Mouse (Mus musculus): ENCODE results near the gene Rabggta. TPM values are rescaled to one million over a fixed set of nuclear protein-coding genes. Genes with fewer than 3 reads are reported as not detected.

Gene Rabggta
- polyA plus RNA-seq, 1 experiment from 2014 or later = 33.8 TPM

DNA sequence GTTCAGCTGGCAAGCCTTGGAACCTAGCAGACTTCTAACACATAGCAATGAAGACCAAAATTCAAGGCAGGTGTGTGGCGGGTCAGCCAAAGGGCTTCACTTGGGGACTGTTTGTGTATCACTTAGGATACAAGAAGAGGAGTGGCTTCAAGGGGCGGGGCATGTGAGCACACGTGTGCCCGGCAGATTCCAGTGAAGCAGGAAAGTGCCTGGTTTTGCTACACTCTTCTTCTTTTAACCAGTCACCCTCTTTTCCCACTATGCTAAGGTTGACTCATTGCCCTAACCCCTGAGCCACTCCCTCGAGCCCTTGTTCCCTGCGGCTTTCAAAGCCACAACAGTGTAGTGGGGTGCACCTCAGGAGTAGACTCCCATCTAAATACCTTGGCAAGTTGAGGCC, 7.2 kb downstream of the Rabggta start:
- no peak overlapping the region for H3K4me2 ChIP-seq (replicated peaks)
- no peak for ATAC-seq (ENCODE audit: insufficient number of reproducible peaks, low FRiP score, low TSS enrichment, low read depth)
- H3K27ac ChIP-seq (replicated peaks) = peak overlapping the region; percentile 58
- H3K9me3 ChIP-seq (replicated peaks) = no peaks in the 10 kb centered on the region
- peaks cover 33% of the 10 kb centered on the region for H3K36me3 ChIP-seq
- WGBS = 23% methylated on average over 6 of the region's 6 CpGs
- H3K27me3 ChIP-seq = peaks cover 10% of the 10 kb centered on the region; the same call in 1 of the 2 replicates
- H3K9ac ChIP-seq = no peak overlapping the region
- peaks cover 19% of the 10 kb centered on the region for H3K4me1 ChIP-seq
- H3K4me3 ChIP-seq (replicated peaks) = no peak overlapping the region

DNA sequence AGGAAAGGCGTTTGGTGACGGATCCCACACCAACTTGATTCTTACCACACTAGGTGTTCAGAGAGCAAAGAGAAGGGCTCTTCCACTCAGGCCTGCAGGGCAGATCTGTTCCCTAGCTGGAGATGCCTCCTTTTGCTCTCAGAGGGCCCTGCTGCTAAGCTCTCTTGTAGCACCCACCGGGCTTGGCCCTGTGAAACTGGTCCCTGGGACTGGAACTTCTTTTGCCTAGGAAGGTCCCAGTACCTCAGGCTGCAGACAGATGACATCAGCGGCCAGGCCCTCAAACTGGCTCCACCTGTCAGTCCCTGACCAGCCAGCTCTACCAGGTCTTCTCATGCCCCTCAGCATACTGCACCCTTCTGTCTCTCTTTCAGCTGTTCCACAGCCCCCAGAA, 8.3 kb downstream of the Rabggta start, which contains the start of gene Tgm1:
TSS of gene Tgm1 (minus strand) at position 198 of the 394 bp plus-strand sequence.
- peak within 1 kb of the TSS; percentile 74 for H3K27ac ChIP-seq (replicated peaks)

DNA sequence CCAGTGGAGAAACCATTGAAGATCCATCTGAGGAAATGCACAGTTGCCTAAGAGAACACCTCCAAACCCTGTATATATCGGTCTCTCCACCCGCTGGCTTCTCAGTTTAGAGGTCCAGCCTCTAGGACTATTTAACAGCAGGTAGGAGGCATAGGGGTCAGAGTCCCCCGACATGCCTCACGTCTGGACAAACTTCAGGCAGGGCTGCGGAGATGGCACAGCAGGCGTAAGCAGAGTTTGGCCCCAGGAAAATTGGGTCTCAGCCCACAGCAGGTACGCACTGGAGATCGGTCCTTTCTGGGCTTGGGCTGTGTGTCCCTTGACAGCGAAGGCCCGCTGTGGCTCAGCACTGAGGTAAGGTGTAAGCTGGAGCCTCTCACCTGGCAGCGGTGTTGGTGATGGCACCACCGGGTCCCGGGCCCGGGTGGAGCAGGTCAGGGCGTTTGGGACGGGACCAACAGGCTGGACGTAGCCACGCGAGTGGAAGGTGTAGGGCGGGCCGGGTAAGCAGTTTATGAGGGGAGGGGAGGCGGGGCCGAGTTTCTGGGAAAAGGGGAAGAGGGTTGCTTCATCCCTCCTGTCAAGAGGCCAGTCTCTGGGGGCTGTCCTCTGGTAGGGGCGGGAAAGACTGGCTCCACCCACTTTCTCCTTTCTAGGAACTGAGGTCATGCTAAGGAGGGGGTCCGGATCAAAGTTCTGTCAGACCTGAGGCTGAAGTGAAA, 8.9 kb downstream of the Rabggta start:
- Histone ChIP-seq H3K27ac (replicated peaks) (peak overlapping the region; percentile 74), H3K27me3 (peaks cover 10% of the 10 kb centered on the region; the same call in 1 of the 2 replicates), H3K4me1 (peaks cover 19% of the 10 kb centered on the region), H3K9ac (no peak overlapping the region; the same call in 1 of the 2 replicates), H3K9me3 (replicated peaks) (no peaks in the 10 kb centered on the region), H3K4me2 (replicated peaks) (peak overlapping the region; percentile 41), H3K36me3 (peaks cover 16% of the 10 kb centered on the region), H3K4me3 (replicated peaks) (peak overlapping the region; percentile 23)
- no peak for ATAC-seq (ENCODE audit: insufficient number of reproducible peaks, low FRiP score, low TSS enrichment, low read depth)
- 14% methylated on average over 25 of the region's 25 CpGs for WGBS

More for the DNA sequence above, 8.3 kb downstream of the Rabggta start, which contains the start of gene Tgm1:
- H3K4me1 ChIP-seq = peaks cover 19% of the 10 kb centered on the region
- no peaks in the 10 kb centered on the region for H3K9me3 ChIP-seq (replicated peaks)
- no peak for ATAC-seq (ENCODE audit: insufficient number of reproducible peaks, low FRiP score, low TSS enrichment, low read depth)
- 24% methylated on average over 4 of the region's 4 CpGs for WGBS
- peaks cover 22% of the 10 kb centered on the region for H3K36me3 ChIP-seq
- H3K27me3 ChIP-seq = peaks cover 10% of the 10 kb centered on the region; the same call in 1 of the 2 replicates
- H3K4me3 ChIP-seq (replicated peaks) = peak within 1 kb of the TSS; percentile 23
- peak within 1 kb of the TSS; percentile 41 for H3K4me2 ChIP-seq (replicated peaks)
- no peak within 1 kb of the TSS; the same call in 1 of the 2 replicates for H3K9ac ChIP-seq

DNA sequence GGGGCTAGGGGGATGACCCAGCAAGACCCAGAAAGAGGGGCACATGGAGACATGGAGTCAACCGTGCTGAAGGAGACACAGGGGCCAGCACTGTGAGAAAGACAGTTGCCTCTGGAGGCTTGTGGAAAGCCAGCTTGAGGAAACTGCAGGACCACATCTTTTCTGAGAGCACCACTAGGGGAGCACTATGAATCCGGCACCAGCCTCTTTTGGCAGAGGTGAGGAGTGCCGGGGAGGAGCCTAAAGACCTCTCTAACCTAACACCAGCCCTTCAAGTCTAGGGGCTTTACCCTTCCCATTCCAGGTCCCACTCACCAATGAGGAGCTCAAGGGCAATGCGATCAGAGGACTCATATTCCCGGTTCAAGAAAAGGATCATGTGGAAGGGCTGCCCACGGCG, 10.3 kb downstream of the Rabggta start:
- no peak overlapping the region for H3K27ac ChIP-seq (replicated peaks)
- H3K9ac ChIP-seq = no peak overlapping the region
- 74% methylated on average over 7 of the region's 7 CpGs for WGBS
- H3K27me3 ChIP-seq = peaks cover 10% of the 10 kb centered on the region; the same call in 1 of the 2 replicates
- no peaks in the 10 kb centered on the region for H3K9me3 ChIP-seq (replicated peaks)
- H3K4me3 ChIP-seq (replicated peaks) = 0 out of 2 replicates have a peak overlapping the region, but pooled peaks have one; percentile 7
- peaks cover 6% of the 10 kb centered on the region for H3K36me3 ChIP-seq
- H3K4me1 ChIP-seq = peaks cover 19% of the 10 kb centered on the region
- no peak overlapping the region for H3K4me2 ChIP-seq (replicated peaks)
- no peak for ATAC-seq (ENCODE audit: insufficient number of reproducible peaks, low FRiP score, low TSS enrichment, low read depth)

DNA sequence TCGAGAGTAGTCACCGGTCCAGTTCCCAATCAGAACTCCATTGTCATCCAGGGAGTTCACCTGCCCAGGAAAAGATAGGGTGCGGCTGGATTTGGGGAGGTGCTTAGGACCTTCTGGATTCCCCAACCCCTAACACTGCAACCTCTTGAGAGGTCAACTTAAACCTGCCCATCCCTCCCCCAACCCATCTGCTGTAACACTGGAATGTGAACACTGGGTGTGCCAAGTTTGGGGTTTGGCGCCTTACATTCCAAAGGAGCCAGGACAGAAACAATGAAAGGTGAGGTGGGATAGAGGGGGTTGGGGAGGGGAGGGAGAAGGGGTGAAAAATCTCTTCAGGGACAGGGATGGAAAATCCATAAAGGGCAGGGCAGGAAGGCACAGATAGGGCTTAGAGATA, 12.6 kb downstream of the Rabggta start:
- H3K4me2 ChIP-seq (replicated peaks) = no peak overlapping the region
- H3K27me3 ChIP-seq = peaks cover 10% of the 10 kb centered on the region; the same call in 1 of the 2 replicates
- H3K36me3 ChIP-seq = no peaks in the 10 kb centered on the region
- no peak overlapping the region for H3K4me3 ChIP-seq (replicated peaks)
- peaks cover 13% of the 10 kb centered on the region for H3K4me1 ChIP-seq
- WGBS = 80% methylated on average over 4 of the region's 4 CpGs
- no peak for ATAC-seq (ENCODE audit: insufficient number of reproducible peaks, low FRiP score, low TSS enrichment, low read depth)
- no peak overlapping the region for H3K27ac ChIP-seq (replicated peaks)
- no peaks in the 10 kb centered on the region for H3K9me3 ChIP-seq (replicated peaks)
- H3K9ac ChIP-seq = no peak overlapping the region

DNA sequence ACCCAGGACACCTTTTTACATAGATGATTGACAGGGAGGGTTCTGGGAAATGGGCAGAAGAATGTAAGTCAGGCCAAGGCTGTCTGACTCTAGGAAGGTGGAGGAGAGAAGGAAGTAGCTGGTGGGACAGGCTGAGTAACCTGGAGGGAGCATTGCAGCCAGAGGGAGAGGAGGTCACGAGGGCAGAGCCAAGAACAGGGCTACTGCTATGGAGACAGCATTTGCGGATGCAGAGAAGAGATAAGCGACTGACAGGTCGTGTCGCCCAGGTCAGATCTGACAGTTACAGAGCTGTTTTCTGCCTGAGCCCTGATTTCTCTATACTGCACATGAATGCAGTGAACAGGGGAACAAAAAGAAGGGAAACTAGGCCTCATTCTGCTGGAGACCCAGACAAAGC, 14.7 kb downstream of the Rabggta start:
- no peak overlapping the region for H3K9ac ChIP-seq
- no peaks in the 10 kb centered on the region for H3K4me1 ChIP-seq
- no peak overlapping the region for H3K27ac ChIP-seq (replicated peaks)
- no peaks in the 10 kb centered on the region for H3K36me3 ChIP-seq
- no peaks in the 10 kb centered on the region for H3K9me3 ChIP-seq (replicated peaks)
- peaks cover 2% of the 10 kb centered on the region; the same call in 1 of the 2 replicates for H3K27me3 ChIP-seq
- H3K4me2 ChIP-seq (replicated peaks) = no peak overlapping the region
- no peak overlapping the region for H3K4me3 ChIP-seq (replicated peaks)
- no peak for ATAC-seq (ENCODE audit: insufficient number of reproducible peaks, low FRiP score, low TSS enrichment, low read depth)
- WGBS = 78% methylated on average over 5 of the region's 5 CpGs

DNA sequence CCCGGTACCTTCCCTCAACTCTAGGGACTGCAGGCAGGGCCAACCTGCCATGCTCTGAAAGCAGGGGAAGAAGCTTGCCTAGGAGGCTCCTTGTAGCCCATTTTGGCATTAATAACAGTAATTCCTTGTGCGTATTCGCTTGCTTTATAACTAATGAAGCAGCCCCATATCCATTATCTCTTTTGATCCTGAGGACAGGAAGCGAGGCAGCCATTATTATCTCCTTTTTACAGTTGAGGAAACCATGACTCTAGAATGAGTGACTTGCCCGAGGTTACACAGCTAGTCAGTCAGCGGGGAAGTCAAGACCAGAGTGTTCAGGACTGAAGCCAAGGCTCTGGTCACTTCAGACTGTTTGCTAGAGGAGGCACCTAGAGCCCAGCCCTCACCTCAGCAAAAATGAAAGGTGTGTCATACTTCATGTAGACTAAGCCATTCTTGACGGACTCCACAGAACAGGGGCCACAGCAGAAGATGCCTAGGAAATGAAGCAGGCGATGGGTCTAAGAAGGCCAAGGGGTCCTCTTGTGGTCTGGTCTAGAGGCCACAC, 15.9 kb downstream of the Rabggta start:
- Histone ChIP-seq H3K4me1 (no peaks in the 10 kb centered on the region), H3K27ac (replicated peaks) (no peak overlapping the region), H3K4me2 (replicated peaks) (no peak overlapping the region), H3K9me3 (replicated peaks) (no peaks in the 10 kb centered on the region), H3K9ac (no peak overlapping the region), H3K4me3 (replicated peaks) (no peak overlapping the region), H3K27me3 (no peaks in the 10 kb centered on the region), H3K36me3 (no peaks in the 10 kb centered on the region)
- WGBS = 87% methylated on average over 8 of the region's 8 CpGs
- no peak for ATAC-seq (ENCODE audit: insufficient number of reproducible peaks, low FRiP score, low TSS enrichment, low read depth)

DNA sequence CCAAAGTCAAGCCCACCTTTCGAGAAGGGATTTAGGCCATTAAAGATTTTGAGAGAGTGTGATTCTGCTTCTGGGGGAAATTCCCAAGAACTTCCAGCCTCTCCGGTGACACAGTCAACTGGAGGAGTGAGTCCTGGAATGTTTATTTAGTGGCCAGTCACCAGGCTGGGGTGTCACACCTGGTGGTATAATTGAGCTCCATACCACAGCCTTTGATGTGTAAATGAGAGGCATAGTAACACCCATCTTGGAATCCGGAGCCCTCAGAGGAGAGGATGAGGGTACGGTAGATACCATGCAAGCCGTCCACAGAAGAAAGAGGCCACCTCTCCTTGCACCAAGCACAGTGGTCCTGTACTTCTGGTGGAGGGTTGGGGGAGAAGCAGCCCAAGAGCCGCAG, 19.3 kb downstream of the Rabggta start:
- ATAC-seq (ENCODE audit: insufficient number of reproducible peaks, low FRiP score, low TSS enrichment, low read depth) = no peak
- WGBS = 55% methylated on average over 6 of the region's 6 CpGs

DNA sequence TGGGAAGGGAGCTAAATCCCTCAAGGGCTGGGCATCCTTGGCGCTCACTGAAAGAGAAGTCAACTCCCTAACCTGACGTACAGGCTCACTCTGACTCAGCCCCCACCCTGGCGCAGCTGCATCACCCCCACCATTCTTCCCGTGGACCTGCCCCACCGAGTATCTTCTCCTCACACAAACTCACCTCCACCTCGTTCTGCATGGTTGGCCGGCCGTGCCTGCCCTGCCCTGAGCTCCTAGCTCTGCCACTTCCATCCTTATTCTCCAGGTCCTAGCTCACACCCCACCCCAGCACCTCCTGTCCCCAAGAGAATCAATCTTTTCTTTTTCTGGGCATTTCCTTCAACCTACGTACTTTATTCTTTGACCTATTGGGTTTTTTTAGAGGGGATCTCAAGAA, 20.9 kb downstream of the Rabggta start:
- no peak for ATAC-seq (ENCODE audit: insufficient number of reproducible peaks, low FRiP score, low TSS enrichment, low read depth)
- H3K27ac ChIP-seq (replicated peaks) = 0 out of 2 replicates have a peak overlapping the region, but pooled peaks have one; percentile 14
- WGBS = 51% methylated on average over 9 of the region's 9 CpGs
- no peaks in the 10 kb centered on the region for H3K36me3 ChIP-seq
- no peaks in the 10 kb centered on the region for H3K9me3 ChIP-seq (replicated peaks)
- no peak overlapping the region for H3K4me2 ChIP-seq (replicated peaks)
- H3K9ac ChIP-seq = no peak overlapping the region
- no peaks in the 10 kb centered on the region for H3K27me3 ChIP-seq
- H3K4me3 ChIP-seq (replicated peaks) = no peak overlapping the region
- H3K4me1 ChIP-seq = no peaks in the 10 kb centered on the region

More for the DNA sequence above, 19.3 kb downstream of the Rabggta start:
- H3K27me3 ChIP-seq = no peaks in the 10 kb centered on the region
- no peaks in the 10 kb centered on the region for H3K9me3 ChIP-seq (replicated peaks)
- H3K4me3 ChIP-seq (replicated peaks) = no peak overlapping the region
- no peak overlapping the region for H3K4me2 ChIP-seq (replicated peaks)
- no peak overlapping the region for H3K27ac ChIP-seq (replicated peaks)
- H3K4me1 ChIP-seq = no peaks in the 10 kb centered on the region
- no peaks in the 10 kb centered on the region for H3K36me3 ChIP-seq
- H3K9ac ChIP-seq = no peak overlapping the region

DNA sequence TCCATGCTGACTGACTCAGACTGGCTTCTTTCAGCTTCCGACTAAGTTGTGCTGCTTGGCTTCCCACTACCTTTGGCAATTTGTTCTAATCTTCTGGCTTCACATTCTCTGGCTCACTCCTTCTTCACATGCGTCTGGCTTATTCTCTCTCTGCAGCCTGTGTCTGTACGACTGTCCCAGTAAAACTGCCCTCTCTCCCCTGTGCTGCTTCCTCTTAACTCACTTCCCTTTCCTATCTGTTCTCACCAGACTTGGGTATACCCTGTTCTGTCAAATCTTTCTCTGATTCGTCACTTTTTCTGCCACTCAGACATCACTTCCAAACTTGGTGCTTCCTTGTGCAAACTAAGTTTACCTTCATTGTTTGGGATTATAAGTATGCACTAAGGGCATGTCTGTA, 24.8 kb downstream of the Rabggta start:
- WGBS = 82% methylated on average over 4 of the region's 4 CpGs
- Histone ChIP-seq H3K9ac (no peak overlapping the region), H3K27ac (replicated peaks) (no peak overlapping the region), H3K9me3 (replicated peaks) (no peaks in the 10 kb centered on the region), H3K36me3 (no peaks in the 10 kb centered on the region), H3K4me2 (replicated peaks) (no peak overlapping the region), H3K27me3 (no peaks in the 10 kb centered on the region), H3K4me1 (no peaks in the 10 kb centered on the region), H3K4me3 (replicated peaks) (no peak overlapping the region)
- no peak for ATAC-seq (ENCODE audit: insufficient number of reproducible peaks, low FRiP score, low TSS enrichment, low read depth)

DNA sequence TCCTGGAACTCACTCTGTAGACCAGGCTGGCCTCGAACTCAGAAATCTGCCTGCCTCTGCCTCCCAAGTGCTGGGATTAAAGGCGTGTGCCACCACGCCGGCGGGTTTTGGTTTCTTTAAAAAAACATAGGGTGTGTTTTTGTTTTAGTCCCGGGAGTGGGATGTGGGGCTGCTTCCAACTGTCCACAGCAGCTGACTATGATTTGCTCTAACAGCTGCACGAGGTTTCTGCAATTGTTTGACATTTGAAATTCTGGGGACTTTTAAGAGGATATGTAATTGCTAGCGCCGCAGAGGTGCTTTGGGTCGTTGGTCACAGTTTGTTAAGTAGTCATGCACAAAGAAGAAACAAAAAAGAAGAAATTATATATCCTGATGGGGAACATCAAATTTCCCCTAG, 32.6 kb downstream of the Rabggta start:
- no peaks in the 10 kb centered on the region for H3K27me3 ChIP-seq

More for the DNA sequence above, 32.6 kb downstream of the Rabggta start:
- Histone ChIP-seq H3K4me1 (no peaks in the 10 kb centered on the region), H3K27ac (replicated peaks) (no peak overlapping the region), H3K36me3 (no peaks in the 10 kb centered on the region), H3K4me2 (replicated peaks) (no peak overlapping the region), H3K9me3 (replicated peaks) (no peaks in the 10 kb centered on the region), H3K4me3 (replicated peaks) (no peak overlapping the region), H3K9ac (no peak overlapping the region)
- WGBS = 49% methylated on average over 10 of the region's 10 CpGs
- no peak for ATAC-seq (ENCODE audit: insufficient number of reproducible peaks, low FRiP score, low TSS enrichment, low read depth)

Measured in embryonic facial prominence, embryonic 15.5 days (tissue).